Mouse (Mus musculus) MEL (cell line): ENCODE data around the gene Top3a. TPM values are rescaled to one million over a fixed set of nuclear protein-coding genes. Genes with fewer than 3 reads are reported as not detected.

ENCODE experiments used
- DNase-seq: peaks from one replicate; pipeline ENCODE4 v3.0.0; 2011; ENCODE audit warnings: low read depth, low spot score
- H3K27ac ChIP-seq: 2 replicates; pipeline ENCODE4 v1.5.1; 2012; ENCODE audit warnings: low read depth, mild to moderate bottlenecking, control low read depth, low read length, moderate library complexity; ENCODE audit not compliant: control insufficient read depth
- H3K27me3 ChIP-seq, 2 experiments: fragments of 150-350 bp in 1 of 2; sonication (generic) in 1 of 2; 2 replicates each; pipeline ENCODE4 v1.6.1; 2012; ENCODE audit warnings: low read length in 2 of 2, mild to moderate bottlenecking in 2 of 2, improper control_type of control experiment in 1 of 2, moderate library complexity in 1 of 2; ENCODE audit not compliant: insufficient read depth in 2 of 2, control insufficient read depth in 1 of 2
- H3K36me3 ChIP-seq, 2 experiments: 2 replicates each; pipeline ENCODE4 v1.6.1; 2012 to 2014; ENCODE audit warnings: low read length in 2 of 2, improper control_type of control experiment in 1 of 2, inconsistent platforms in 1 of 2, mild to moderate bottlenecking in 1 of 2; ENCODE audit not compliant: insufficient read depth in 2 of 2, control insufficient read depth in 1 of 2
- H3K4me1 ChIP-seq, 2 experiments: fragments of 150-350 bp in 1 of 2; sonication (generic) in 1 of 2; 2 replicates each; pipeline ENCODE4 v1.6.1; 2012; ENCODE audit warnings: low read length in 2 of 2, improper control_type of control experiment in 1 of 2, mild to moderate bottlenecking in 1 of 2; ENCODE audit not compliant: insufficient read depth in 2 of 2, control insufficient read depth in 1 of 2
- H3K4me3 ChIP-seq, 2 experiments: fragments of 150-350 bp in 1 of 2; sonication (generic) in 1 of 2; 2 replicates each; pipeline ENCODE4 v1.5.1; 2012; ENCODE audit warnings: low read depth in 2 of 2, low read length in 2 of 2, mild to moderate bottlenecking in 2 of 2, moderate library complexity in 2 of 2, control low read depth in 1 of 2, improper control_type of control experiment in 1 of 2; ENCODE audit not compliant: control insufficient read depth in 1 of 2, insufficient read depth in 1 of 2
- H3K79me2 ChIP-seq: 2 replicates; pipeline ENCODE4 v1.6.1; 2012; ENCODE audit warnings: mild to moderate bottlenecking, low read length, moderate library complexity; ENCODE audit not compliant: control insufficient read depth, poor library complexity, insufficient read depth
- H3K9ac ChIP-seq: 2 replicates; pipeline ENCODE4 v1.6.1; 2012; ENCODE audit warnings: low read depth, mild to moderate bottlenecking, control low read depth, low read length, moderate library complexity; ENCODE audit not compliant: control insufficient read depth, poor library complexity, severe bottlenecking
- H3K9me3 ChIP-seq: fragments of 150-350 bp; sonication (generic); replicated peaks from 2 replicates; pipeline ENCODE4 v1.6.1; 2012; ENCODE audit warnings: mild to moderate bottlenecking, low read length, improper control_type of control experiment, moderate library complexity; ENCODE audit not compliant: insufficient read depth
- BHLHE40 ChIP-seq: IDR thresholded peaks from 2 replicates; pipeline ENCODE4 v1.6.1; 2012; ENCODE audit warnings: low read depth, mild to moderate bottlenecking, inconsistent platforms, low read length, improper control_type of control experiment, borderline replicate concordance
- CHD1 ChIP-seq: IDR thresholded peaks from 2 replicates; pipeline ENCODE4 v1.6.1; 2012; ENCODE audit warnings: low read depth, mild to moderate bottlenecking, inconsistent platforms, low read length, improper control_type of control experiment
- CHD2 ChIP-seq: IDR thresholded peaks from 2 replicates; pipeline ENCODE4 v1.6.1; 2011; ENCODE audit warnings: low read length, improper control_type of control experiment
- CTCF ChIP-seq, 3 experiments: IDR thresholded peaks in 2 of 3; conservative IDR thresholded peaks in 1 of 3; 2 replicates each; pipeline ENCODE4 v1.5.1; 2011 to 2012; ENCODE audit warnings: low read length in 3 of 3, low read depth in 2 of 3, mild to moderate bottlenecking in 2 of 3, improper control_type of control experiment in 1 of 3, inconsistent platforms in 1 of 3, mixed read lengths in 1 of 3, moderate library complexity in 1 of 3; ENCODE audit not compliant: control insufficient read depth in 1 of 3, insufficient read depth in 1 of 3, poor library complexity in 1 of 3, severe bottlenecking in 1 of 3
- E2F4 ChIP-seq: IDR thresholded peaks from 2 replicates; pipeline ENCODE4 v1.6.1; 2011; ENCODE audit warnings: low read depth, low read length, improper control_type of control experiment, borderline replicate concordance
- ELF1 ChIP-seq: IDR thresholded peaks from 2 replicates; pipeline ENCODE4 v1.6.1; 2014; ENCODE audit warnings: low read depth, mild to moderate bottlenecking, inconsistent platforms, low read length, improper control_type of control experiment, moderate library complexity
- GABPA ChIP-seq: IDR thresholded peaks from 2 replicates; pipeline ENCODE4 v1.6.1; 2012; ENCODE audit warnings: low read depth, mild to moderate bottlenecking, inconsistent platforms, low read length, improper control_type of control experiment, moderate library complexity
- GATA1 ChIP-seq: IDR thresholded peaks from 2 replicates; pipeline ENCODE4 v1.6.1; 2011; ENCODE audit warnings: low read depth, low read length, improper control_type of control experiment
- HCFC1 ChIP-seq: IDR thresholded peaks from 2 replicates; pipeline ENCODE4 v1.6.1; 2012; ENCODE audit warnings: low read depth, mild to moderate bottlenecking, inconsistent platforms, low read length, improper control_type of control experiment, moderate library complexity
- KAT2A ChIP-seq: conservative IDR thresholded peaks from 2 replicates; pipeline ENCODE4 v1.6.1; 2012; ENCODE audit warnings: low read depth, low read length, improper control_type of control experiment, inconsistent platforms
- MAFK ChIP-seq: IDR thresholded peaks from 2 replicates; pipeline ENCODE4 v1.6.1; 2011; ENCODE audit warnings: low read depth, mild to moderate bottlenecking, low read length, improper control_type of control experiment, borderline replicate concordance
- MAX ChIP-seq: IDR thresholded peaks from 2 replicates; pipeline ENCODE4 v1.6.1; 2011; ENCODE audit warnings: low read length, improper control_type of control experiment
- MAZ ChIP-seq: IDR thresholded peaks from 2 replicates; pipeline ENCODE4 v1.6.1; 2012; ENCODE audit warnings: low read depth, mild to moderate bottlenecking, inconsistent platforms, low read length, improper control_type of control experiment
- MEF2A ChIP-seq: IDR thresholded peaks from 2 replicates; pipeline ENCODE4 v1.6.1; 2014; ENCODE audit warnings: low read depth, mild to moderate bottlenecking, inconsistent platforms, low read length, improper control_type of control experiment; ENCODE audit not compliant: poor library complexity, insufficient replicate concordance, severe bottlenecking; ENCODE audit errors: extremely low read depth
- MXI1 ChIP-seq: IDR thresholded peaks from 2 replicates; pipeline ENCODE4 v1.6.1; 2011; ENCODE audit warnings: mild to moderate bottlenecking, low read depth, low read length, improper control_type of control experiment
- MYC ChIP-seq: IDR thresholded peaks from 2 replicates; pipeline ENCODE4 v1.6.1; 2011; ENCODE audit warnings: low read depth, mild to moderate bottlenecking, low read length, improper control_type of control experiment, moderate library complexity
- NELFE ChIP-seq: IDR thresholded peaks from 2 replicates; pipeline ENCODE4 v1.6.1; 2011; ENCODE audit warnings: low read depth, low read length, improper control_type of control experiment
- NRF1 ChIP-seq: IDR thresholded peaks from 2 replicates; pipeline ENCODE4 v1.6.1; 2014; ENCODE audit warnings: low read depth, mild to moderate bottlenecking, inconsistent platforms, low read length, improper control_type of control experiment, moderate library complexity; ENCODE audit not compliant: poor library complexity, insufficient read depth, severe bottlenecking
- POLR2A ChIP-seq, 2 experiments: IDR thresholded peaks; 2 replicates each; pipeline ENCODE4 v1.6.1; 2011 to 2012; ENCODE audit warnings: low read length in 2 of 2, mild to moderate bottlenecking in 2 of 2, control low read depth in 1 of 2, improper control_type of control experiment in 1 of 2, low read depth in 1 of 2, moderate library complexity in 1 of 2; ENCODE audit not compliant: control insufficient read depth in 1 of 2, insufficient read depth in 1 of 2, poor library complexity in 1 of 2
- POLR2AphosphoS2 ChIP-seq: IDR thresholded peaks from 2 replicates; pipeline ENCODE4 v1.6.1; 2011; ENCODE audit warnings: low read length, improper control_type of control experiment
- POLR2AphosphoS5 ChIP-seq: IDR thresholded peaks from 2 replicates; pipeline ENCODE4 v1.6.1; 2012; ENCODE audit warnings: low read depth, borderline replicate concordance, mild to moderate bottlenecking, inconsistent platforms, low read length, moderate library complexity, mixed read lengths
- RAD21 ChIP-seq: IDR thresholded peaks from 2 replicates; pipeline ENCODE4 v1.6.1; 2011; ENCODE audit warnings: mild to moderate bottlenecking, low read depth, low read length, improper control_type of control experiment
- RCOR1 ChIP-seq: IDR thresholded peaks from 2 replicates; pipeline ENCODE4 v1.6.1; 2012; ENCODE audit warnings: low read depth, mild to moderate bottlenecking, inconsistent platforms, low read length, improper control_type of control experiment
- SIN3A ChIP-seq: IDR thresholded peaks from 2 replicates; pipeline ENCODE4 v1.6.1; 2012; ENCODE audit warnings: low read length, improper control_type of control experiment, inconsistent platforms
- SMC3 ChIP-seq: IDR thresholded peaks from 2 replicates; pipeline ENCODE4 v1.6.1; 2011; ENCODE audit warnings: low read depth, low read length, improper control_type of control experiment
- TBP ChIP-seq: IDR thresholded peaks from 2 replicates; pipeline ENCODE4 v1.8.0; 2011; ENCODE audit warnings: low read depth, low read length, improper control_type of control experiment
- TCF12 ChIP-seq: IDR thresholded peaks from 2 replicates; pipeline ENCODE4 v1.6.1; 2014; ENCODE audit warnings: low read depth, mild to moderate bottlenecking, inconsistent platforms, low read length, improper control_type of control experiment, moderate library complexity
- UBTF ChIP-seq: IDR thresholded peaks from 2 replicates; pipeline ENCODE4 v1.6.1; 2012; ENCODE audit warnings: low read depth, mild to moderate bottlenecking, inconsistent platforms, low read length, improper control_type of control experiment, moderate library complexity, borderline replicate concordance; ENCODE audit not compliant: insufficient read depth
- USF1 ChIP-seq: IDR thresholded peaks from 2 replicates; pipeline ENCODE4 v1.6.1; 2014; ENCODE audit warnings: low read depth, mild to moderate bottlenecking, inconsistent platforms, low read length, improper control_type of control experiment, moderate library complexity
- USF2 ChIP-seq, 2 experiments: IDR thresholded peaks; 2 replicates each; pipeline ENCODE4 v1.6.1; 2011 to 2012; ENCODE audit warnings: improper control_type of control experiment in 2 of 2, low read length in 2 of 2, borderline replicate concordance in 1 of 2, inconsistent platforms in 1 of 2, low read depth in 1 of 2, mild to moderate bottlenecking in 1 of 2; ENCODE audit not compliant: insufficient read depth in 1 of 2
- ZC3H11A ChIP-seq: IDR thresholded peaks from 2 replicates; pipeline ENCODE4 v1.6.1; 2012; ENCODE audit warnings: low read depth, mild to moderate bottlenecking, inconsistent platforms, low read length, improper control_type of control experiment
- ZKSCAN1 ChIP-seq: IDR thresholded peaks from 2 replicates; pipeline ENCODE4 v1.6.1; 2012; ENCODE audit warnings: low read depth, mild to moderate bottlenecking, inconsistent platforms, low read length, improper control_type of control experiment, moderate library complexity
- ZMIZ1 ChIP-seq: IDR thresholded peaks from 2 replicates; pipeline ENCODE4 v1.6.1; 2012; ENCODE audit warnings: low read depth, mild to moderate bottlenecking, inconsistent platforms, low read length, improper control_type of control experiment, moderate library complexity
- ZNF384 ChIP-seq: IDR thresholded peaks from 2 replicates; pipeline ENCODE4 v1.6.1; 2012; ENCODE audit warnings: low read depth, mild to moderate bottlenecking, inconsistent platforms, low read length, improper control_type of control experiment
- polyA plus RNA-seq, 2 experiments: library from polyadenylated mRNA; stranded (reverse) in 1 of 2; unstranded in 1 of 2; fragments of >175 nt in 1 of 2; fragments of >200 nt in 1 of 2; gene quantifications; 2 replicates each; pipeline versions ENCODE4 v1.2.1 to v1.2.4; 2012; ENCODE audit warnings: low replicate concordance in 2 of 2, low read depth in 1 of 2; ENCODE audit not compliant: insufficient read length in 2 of 2, insufficient read depth in 1 of 2, missing spikeins in 1 of 2
- total RNA-seq: library from RNA; depleted of rRNA; stranded (reverse); fragments of 300-350 nt; gene quantifications from 2 replicates; pipeline ENCODE4 v1.2.3, GENCODE M21; 2012

Gene Top3a
- total and polyA plus RNA-seq, 3 experiments = 17.7 to 18.4 TPM; not detected in 1

GRCm38 (mm10) chr11:60728260-60728761, 48.9 kb downstream of the Top3a start, which contains the start of gene Mief2:
Gene Mief2 (plus strand): TSS chr11:60728398.
- peak within 1 kb of the TSS; percentile 72 for H3K27ac ChIP-seq
- peak within 1 kb of the TSS; percentile 87 for H3K9ac ChIP-seq
- H3K79me2 ChIP-seq = peaks cover 5% of the 10 kb centered on the region
- H3K27me3 ChIP-seq = no peaks in the 10 kb centered on the region
- peak; percentile 85 for TF ChIP-seq HCFC1
- no peak for TF ChIP-seq GABPA
- TF ChIP-seq POLR2AphosphoS5 = no peak
- peak; percentile 91 for TF ChIP-seq MXI1
- no peak for TF ChIP-seq ZMIZ1
- TF ChIP-seq KAT2A = no peak; the same call in 1 of the 2 replicates
- peak; percentile 56 for TF ChIP-seq NELFE
- peak; percentile 67 to 74 for TF ChIP-seq POLR2A (IDR thresholded peaks at IDR 0.05; ENCODE audit: control insufficient read depth in 1 of 2, insufficient read depth in 1 of 2, low read depth in 1 of 2, low read length in 2 of 2, poor library complexity in 1 of 2)
- no peak for TF ChIP-seq TCF12
- TF ChIP-seq CHD1 = no peak
- TF ChIP-seq RCOR1 = no peak; the same call in 1 of the 2 replicates
- no peak for TF ChIP-seq MAFK
- TF ChIP-seq POLR2AphosphoS2 = no peak
- peak; percentile 87 for TF ChIP-seq MAZ
- TF ChIP-seq SIN3A = peak; percentile 99
- 0 out of 2 replicates have a peak, but pooled peaks have one; percentile 48 for TF ChIP-seq E2F4
- TF ChIP-seq ZNF384 = no peak
- TF ChIP-seq MYC = peak; percentile 68
- peak; percentile 98 for TF ChIP-seq USF1
- peak; percentile 71 for TF ChIP-seq NRF1
- TF ChIP-seq MEF2A = no peak
- no peak for TF ChIP-seq RAD21
- peak; percentile 40; the same call in 1 of the 2 replicates for TF ChIP-seq CHD2
- peak; percentile 47 to 92; a peak in 3 of 4 replicates for TF ChIP-seq USF2 (IDR thresholded peaks at IDR 0.05; ENCODE audit: borderline replicate concordance in 1 of 2, insufficient read depth in 1 of 2, low read depth in 1 of 2, low read length in 2 of 2)
- no peak for TF ChIP-seq UBTF
- TF ChIP-seq GATA1 = peak; percentile 35; the same call in 1 of the 2 replicates
- no peak for TF ChIP-seq SMC3
- peak; percentile 98 for TF ChIP-seq MAX
- TF ChIP-seq ELF1 = 0 out of 2 replicates have a peak, but pooled peaks have one; percentile 51
- TF ChIP-seq BHLHE40 = peak; percentile 90
- no peak for TF ChIP-seq ZKSCAN1
- no peak; the same call in 1 of the 2 replicates for TF ChIP-seq TBP
- TF ChIP-seq CTCF (IDR thresholded peaks at IDR 0.05 in 2 of 3, conservative IDR thresholded peaks at IDR 0.05 in 1 of 3; ENCODE audit: control insufficient read depth in 1 of 3, insufficient read depth in 1 of 3, low read depth in 2 of 3, low read length in 3 of 3, poor library complexity in 1 of 3, severe bottlenecking in 1 of 3) = no peak
- TF ChIP-seq ZC3H11A = no peak; the same call in 1 of the 2 replicates
- TF ChIP-seq, all 39 proteins: peak for 16
- DNase-seq = peak; percentile 100
- H3K9me3 ChIP-seq = no peaks in the 10 kb centered on the region
- peaks cover 0 to 5% of the 10 kb centered on the region in 2 experiments; a peak in 2 of 4 replicates for H3K36me3 ChIP-seq
- peak within 1 kb of the TSS; percentile 97 for H3K4me3 ChIP-seq
- H3K4me1 ChIP-seq = peaks cover 3 to 20% of the 10 kb centered on the region in 2 experiments; a peak in 3 of 4 replicates
